Mouse (Mus musculus) olfactory bulb, adult 2 months (tissue): ENCODE results near the gene Cyp2s1.

Experiments used
- CTCF ChIP-seq: fragments of 200-500 bp; IDR thresholded peaks from 2 replicates; pipeline ENCODE4 v1.5.1; 2012; ENCODE audit warnings: low read depth, mild to moderate bottlenecking, low read length, moderate library complexity; ENCODE audit not compliant: insufficient read depth
- POLR2A ChIP-seq: fragments of 200-500 bp; IDR thresholded peaks from 2 replicates; pipeline ENCODE4 v1.6.1; 2012; ENCODE audit warnings: mild to moderate bottlenecking, low read depth, low read length, moderate library complexity; ENCODE audit not compliant: insufficient read depth

- no peak for TF ChIP-seq CTCF
- TF ChIP-seq POLR2A, result no peak
Observed at GRCm38 (mm10) chr7:25790615-25791014, 26.1 kb downstream of the Cyp2s1 start.
